Mouse (Mus musculus) midbrain, embryonic 12.5 days (tissue): ENCODE data around the gene Pcdh7. TPM values are rescaled to one million over a fixed set of nuclear protein-coding genes. Genes with fewer than 3 reads are reported as not detected.
"Not testable (repeated sequence)": the region's sequence is repeated elsewhere in the genome, so short reads cannot be mapped to it uniquely, and the experiment has no call there.

Source experiments
- ATAC-seq: fragments of 200-750 bp; cut with Nextera tagmentation; 2 replicates; pipeline ENCODE4 v1.8.0; 2017; ENCODE audit warnings: low read depth, moderate TSS enrichment, moderate library complexity; ENCODE audit not compliant: low FRiP score
- H3K27ac ChIP-seq: fragments of 300-500 bp; sonication (generic); replicated peaks from 2 replicates; pipeline ENCODE4 v1.5.1; 2016; ENCODE audit warnings: mild to moderate bottlenecking
- H3K27me3 ChIP-seq: fragments of 300-500 bp; sonication (generic); 2 replicates; pipeline ENCODE4 v1.6.1; 2016; ENCODE audit warnings: mild to moderate bottlenecking
- H3K36me3 ChIP-seq: fragments of 300-500 bp; sonication (generic); 2 replicates; pipeline ENCODE4 v1.6.1; 2016
- H3K4me1 ChIP-seq: fragments of 300-500 bp; sonication (generic); 2 replicates; pipeline ENCODE4 v1.6.1; 2016
- H3K4me2 ChIP-seq: fragments of 300-500 bp; sonication (generic); replicated peaks from 2 replicates; pipeline ENCODE4 v1.6.1; 2016; ENCODE audit warnings: mild to moderate bottlenecking, moderate library complexity
- H3K4me3 ChIP-seq: fragments of 300-500 bp; sonication (generic); 2 replicates; pipeline ENCODE4 v1.5.1; 2016; ENCODE audit warnings: mild to moderate bottlenecking
- H3K9ac ChIP-seq: fragments of 300-500 bp; sonication (generic); replicated peaks from 2 replicates; pipeline ENCODE4 v1.6.1; 2016; ENCODE audit warnings: mild to moderate bottlenecking, moderate library complexity
- H3K9me3 ChIP-seq: fragments of 300-500 bp; sonication (generic); 2 replicates; pipeline ENCODE4 v1.6.1; 2016; ENCODE audit warnings: mild to moderate bottlenecking
- WGBS: fragments of 180-500 bp; shearing (Covaris S2); methylation state at CpG from one replicate; pipeline ENCODE4 v1.1.7; 2016; 5-methylcytosine and 5-hydroxymethylcytosine counted together
- polyA plus RNA-seq: library from polyadenylated mRNA; unstranded; fragments of >200 nt; fragmentation: Nextera tagmentation; extraction: Ambion mirVana; gene quantifications from 2 replicates; pipeline ENCODE4 v1.2.1, GENCODE M21; 2016

The Pcdh7 gene
- 10.8 and 11.6 TPM in 2 replicates for polyA plus RNA-seq

GRCm38 (mm10) chr5:57717906-57718875 is at the start of gene Pcdh7:
TSS of gene Pcdh7 (plus strand) at chr5:57717967.
- no peaks in the 10 kb centered on the region for H3K9me3 ChIP-seq
- H3K9ac ChIP-seq: peak within 1 kb of the TSS; percentile 71
- peaks cover 20% of the 10 kb centered on the region for H3K4me1 ChIP-seq
- peak within 1 kb of the TSS; percentile 68 for H3K4me3 ChIP-seq
- no peaks in the 10 kb centered on the region; the same call in 1 of the 2 replicates for H3K36me3 ChIP-seq
- H3K27ac ChIP-seq: peak within 1 kb of the TSS; percentile 89
- WGBS: under 1% methylated on average over 68 of the region's 70 CpGs
- H3K27me3 ChIP-seq: peaks cover 25% of the 10 kb centered on the region
- peak within 1 kb of the TSS; percentile 90 for H3K4me2 ChIP-seq
- peak; percentile 3 for ATAC-seq

- not testable (repeated sequence) for H3K36me3 ChIP-seq, ATAC-seq, H3K27ac ChIP-seq, H3K9ac ChIP-seq, H3K27me3 ChIP-seq, H3K9me3 ChIP-seq, H3K4me2 ChIP-seq, H3K4me3 ChIP-seq, H3K4me1 ChIP-seq
- WGBS: 84% methylated on average over 2 of the region's 2 CpGs
Observed at GRCm38 (mm10) chr5:57676970-57677369, 40.8 kb upstream of the Pcdh7 start.

- H3K9me3 ChIP-seq: no peaks in the 10 kb centered on the region
- H3K4me3 ChIP-seq: no peak overlapping the region
- H3K4me1 ChIP-seq: no peaks in the 10 kb centered on the region
- WGBS: 86% methylated on average over 2 of the region's 2 CpGs
- no peak overlapping the region for H3K9ac ChIP-seq
- no peak for ATAC-seq
- no peaks in the 10 kb centered on the region for H3K36me3 ChIP-seq
- no peak overlapping the region for H3K27ac ChIP-seq
- no peak overlapping the region for H3K4me2 ChIP-seq
- no peaks in the 10 kb centered on the region for H3K27me3 ChIP-seq
Observed at GRCm38 (mm10) chr5:57708396-57708795, 9.4 kb upstream of the Pcdh7 start.

GRCm38 (mm10) chr5:57713980-57714379 is 3.8 kb upstream of the Pcdh7 start:
- Histone ChIP-seq H3K27me3 (no peaks in the 10 kb centered on the region), H3K4me3 (peak overlapping the region; percentile 68), H3K4me1 (peaks cover 3% of the 10 kb centered on the region; the same call in 1 of the 2 replicates), H3K9ac (no peak overlapping the region), H3K27ac (0 out of 2 replicates have a peak overlapping the region, but pooled peaks have one; percentile 89), H3K9me3 (no peaks in the 10 kb centered on the region), H3K4me2 (peak overlapping the region; percentile 90), H3K36me3 (no peaks in the 10 kb centered on the region)
- ATAC-seq: no peak
- under 1% methylated on average over 10 of the region's 10 CpGs for WGBS

GRCm38 (mm10) chr5:57714621-57715523 is 2.9 kb upstream of the Pcdh7 start:
- peak overlapping the region; percentile 68 for H3K4me3 ChIP-seq
- peaks cover 7% of the 10 kb centered on the region for H3K4me1 ChIP-seq
- no peaks in the 10 kb centered on the region for H3K36me3 ChIP-seq
- ATAC-seq: peak; percentile 66
- H3K27me3 ChIP-seq: peaks cover 2% of the 10 kb centered on the region
- peak overlapping the region; percentile 71 for H3K9ac ChIP-seq
- peak overlapping the region; percentile 89 for H3K27ac ChIP-seq
- H3K4me2 ChIP-seq: peak overlapping the region; percentile 90
- no peaks in the 10 kb centered on the region for H3K9me3 ChIP-seq
- WGBS: under 1% methylated on average over 37 of the region's 45 CpGs

- Histone ChIP-seq H3K4me2 (peak overlapping the region; percentile 90), H3K4me3 (peak overlapping the region; percentile 68), H3K9me3 (no peaks in the 10 kb centered on the region), H3K36me3 (no peaks in the 10 kb centered on the region), H3K4me1 (peaks cover 9% of the 10 kb centered on the region), H3K27me3 (peaks cover 11% of the 10 kb centered on the region), H3K9ac (peak overlapping the region; percentile 71), H3K27ac (peak overlapping the region; percentile 89)
- ATAC-seq: peak; percentile 49
- under 1% methylated on average over 51 of the region's 53 CpGs for WGBS
Observed at GRCm38 (mm10) chr5:57715524-57716400, 2.0 kb upstream of the Pcdh7 start.

GRCm38 (mm10) chr5:57716421-57717237 is 1.1 kb upstream of the Pcdh7 start:
- peak; percentile 7; the same call in 1 of the 2 replicates for ATAC-seq
- H3K27ac ChIP-seq: peak overlapping the region; percentile 89
- peak overlapping the region; percentile 71 for H3K9ac ChIP-seq
- H3K4me1 ChIP-seq: peaks cover 13% of the 10 kb centered on the region
- peak overlapping the region; percentile 68 for H3K4me3 ChIP-seq
- under 1% methylated on average over 29 of the region's 29 CpGs for WGBS
- no peaks in the 10 kb centered on the region for H3K9me3 ChIP-seq
- H3K4me2 ChIP-seq: peak overlapping the region; percentile 90
- H3K27me3 ChIP-seq: peaks cover 19% of the 10 kb centered on the region
- no peaks in the 10 kb centered on the region; the same call in 1 of the 2 replicates for H3K36me3 ChIP-seq

- peaks cover 25% of the 10 kb centered on the region for H3K27me3 ChIP-seq
- ATAC-seq: peak; percentile 14
- peak overlapping the region; percentile 89 for H3K27ac ChIP-seq
- H3K36me3 ChIP-seq: no peaks in the 10 kb centered on the region; the same call in 1 of the 2 replicates
- H3K4me2 ChIP-seq: peak overlapping the region; percentile 90
- peaks cover 20% of the 10 kb centered on the region for H3K4me1 ChIP-seq
- no peaks in the 10 kb centered on the region for H3K9me3 ChIP-seq
- H3K9ac ChIP-seq: peak overlapping the region; percentile 71
- peak overlapping the region; percentile 68 for H3K4me3 ChIP-seq
- under 1% methylated on average over 53 of the region's 53 CpGs for WGBS
Observed at GRCm38 (mm10) chr5:57717238-57717905, 395 bp upstream of the Pcdh7 start.

- peaks cover 19% of the 10 kb centered on the region for H3K4me1 ChIP-seq
- no peak for ATAC-seq
- H3K27me3 ChIP-seq: peaks cover 25% of the 10 kb centered on the region
- peak overlapping the region; percentile 89 for H3K27ac ChIP-seq
- peak overlapping the region; percentile 71 for H3K9ac ChIP-seq
- under 1% methylated on average over 51 of the region's 54 CpGs for WGBS
- H3K4me2 ChIP-seq: peak overlapping the region; percentile 90
- H3K36me3 ChIP-seq: no peaks in the 10 kb centered on the region; the same call in 1 of the 2 replicates
- H3K4me3 ChIP-seq: peak overlapping the region; percentile 68
- no peaks in the 10 kb centered on the region for H3K9me3 ChIP-seq
Observed at GRCm38 (mm10) chr5:57718876-57719593, 1.3 kb downstream of the Pcdh7 start.
